Mouse (Mus musculus) urinary bladder, postnatal 10 days (tissue): ENCODE measurements around the gene Mok.

Experiments
- DNase-seq: peaks from one replicate; pipeline ENCODE4 v3.0.0; 2022; ENCODE audit warnings: low spot score

The Mok gene

DNA sequence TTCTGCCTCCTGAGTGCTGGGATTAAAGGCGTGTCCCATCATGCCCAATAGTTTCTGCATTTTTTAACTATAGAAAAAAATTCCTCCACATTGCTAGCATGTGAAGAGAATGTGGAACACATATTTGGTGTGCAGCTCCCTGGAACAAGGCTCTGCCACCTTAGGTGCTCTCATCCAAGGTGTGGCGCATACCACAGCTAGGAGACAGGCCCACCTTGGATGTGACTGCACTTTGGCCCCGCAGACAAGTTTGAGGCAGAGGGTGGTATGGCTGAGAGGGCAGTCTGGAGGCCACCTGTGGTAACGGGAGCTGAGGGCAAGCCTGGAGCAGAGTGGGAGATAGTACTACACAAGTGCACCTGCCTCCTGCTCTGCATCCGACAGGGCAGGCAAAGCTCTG, 31.9 kb downstream of the Mok start:
- no peak for DNase-seq

- no peak for DNase-seq
Measured at GRCm38 (mm10) chr12:110808430-110808829, 32.3 kb downstream of the Mok start.

DNA sequence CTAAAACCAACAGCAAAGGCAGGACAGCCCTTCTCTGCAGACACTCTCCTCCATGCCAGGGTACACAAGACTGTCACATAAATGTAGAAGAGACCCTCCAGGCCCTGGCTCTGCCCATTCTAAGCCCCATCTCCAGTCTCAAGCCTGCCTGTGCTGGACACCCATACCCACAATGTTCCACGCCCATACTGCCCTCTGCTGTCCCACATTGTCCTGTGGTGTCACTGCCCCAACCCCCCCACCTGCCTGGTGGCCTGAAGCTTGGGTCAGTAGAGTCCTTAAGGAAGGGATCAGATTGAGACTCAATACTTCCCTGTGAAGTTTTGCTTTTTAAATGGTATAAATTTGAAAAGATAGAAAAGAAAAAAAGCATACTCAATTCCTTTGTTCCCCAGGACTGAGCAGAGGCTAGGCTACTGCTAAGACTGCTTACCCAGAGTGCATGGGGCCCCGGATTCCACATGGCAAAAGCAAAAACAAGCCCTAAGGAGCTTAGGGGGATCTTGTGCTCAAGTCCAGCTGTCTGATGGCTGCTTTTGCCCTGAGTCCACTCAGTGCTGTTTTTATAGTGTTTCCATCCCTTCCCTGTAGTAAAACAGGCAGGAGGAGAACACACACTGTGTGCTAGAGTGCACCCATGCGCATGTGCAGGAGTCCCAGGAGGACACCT, 34.3 kb downstream of the Mok start:
- no peak for DNase-seq

DNA sequence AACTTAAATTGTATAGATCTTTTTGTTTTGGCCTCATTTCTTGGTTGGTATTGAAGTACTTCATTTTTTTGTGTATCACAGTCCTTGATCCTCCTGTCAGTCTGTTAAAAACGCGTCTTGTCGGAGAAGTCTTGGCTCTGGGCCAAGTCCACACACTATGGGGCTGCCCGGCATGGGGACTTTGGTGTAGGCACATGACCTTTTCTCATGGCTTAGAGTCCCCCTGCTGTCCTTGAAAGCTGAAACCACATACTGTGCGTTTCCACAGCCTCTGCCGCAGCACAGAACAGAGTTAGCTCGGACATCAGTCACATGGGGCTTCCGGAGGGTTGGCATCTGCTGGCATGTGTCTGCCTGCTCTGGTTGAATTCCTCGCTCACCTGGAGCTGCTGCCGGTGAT, 36.5 kb downstream of the Mok start:
- no peak for DNase-seq

DNA sequence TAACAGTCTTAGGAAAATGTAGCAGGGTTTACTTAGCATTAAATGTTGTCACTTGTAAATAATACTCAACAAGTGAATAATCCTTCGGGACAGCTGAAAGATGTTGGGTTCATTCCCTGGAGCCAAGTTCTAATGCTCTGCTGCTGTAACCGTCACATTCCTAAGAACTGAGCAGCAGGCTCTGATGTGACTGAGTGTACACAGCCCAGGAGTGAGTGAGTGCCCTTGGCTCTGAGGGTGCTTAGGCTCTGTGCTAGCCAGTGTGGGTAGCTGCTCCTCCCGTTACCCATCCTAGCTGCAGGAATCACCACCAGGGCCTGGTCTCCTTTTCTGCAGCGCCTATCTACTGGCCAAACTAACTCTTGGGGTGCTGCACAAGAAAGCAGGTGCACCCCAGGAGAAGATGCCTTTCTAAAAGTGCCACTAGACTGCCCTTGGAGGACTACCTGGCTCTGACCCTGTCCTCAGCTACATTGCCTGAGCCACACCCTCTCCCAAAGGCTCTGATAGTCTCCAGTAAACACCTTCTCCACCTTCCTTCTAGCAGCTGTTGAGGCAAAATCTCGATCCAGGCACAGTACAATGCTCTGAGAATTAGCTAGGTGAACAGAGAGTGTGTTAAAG, 38.0 kb downstream of the Mok start:
- no peak for DNase-seq

GRCm38 (mm10) chr12:110801876-110802464, 38.8 kb downstream of the Mok start:
- DNase-seq: no peak

- DNase-seq: no peak
Measured at GRCm38 (mm10) chr12:110799226-110799625, 41.5 kb downstream of the Mok start.

DNA sequence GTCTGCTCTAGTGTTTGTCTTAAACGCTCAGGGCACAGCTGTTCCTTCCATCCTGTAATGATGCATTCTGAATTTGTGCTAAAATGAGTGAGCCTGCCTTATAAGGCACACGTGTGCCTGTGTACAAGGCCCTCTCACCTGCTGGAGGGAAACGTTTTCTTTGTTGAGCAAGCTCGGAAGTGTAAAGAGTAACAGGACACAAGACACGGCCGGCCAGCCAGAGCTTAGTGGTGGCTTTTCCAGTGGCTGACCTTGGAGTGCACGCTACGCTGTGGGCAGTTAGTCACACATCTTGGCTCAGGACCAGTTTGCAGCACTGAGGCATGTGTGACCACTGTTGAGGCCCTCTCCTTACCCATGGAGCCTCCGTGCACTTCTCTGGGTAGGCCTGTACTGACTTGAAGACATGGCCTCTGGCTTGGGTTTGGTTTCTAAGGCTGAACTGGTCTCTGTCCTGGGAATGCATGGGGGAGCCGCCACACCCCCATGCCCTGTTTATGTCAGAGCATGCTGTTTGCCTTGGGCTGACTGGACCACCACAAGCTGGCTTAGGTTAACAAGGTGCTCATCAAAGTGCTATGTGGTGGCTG, 42.8 kb downstream of the Mok start:
- DNase-seq: no peak

DNA sequence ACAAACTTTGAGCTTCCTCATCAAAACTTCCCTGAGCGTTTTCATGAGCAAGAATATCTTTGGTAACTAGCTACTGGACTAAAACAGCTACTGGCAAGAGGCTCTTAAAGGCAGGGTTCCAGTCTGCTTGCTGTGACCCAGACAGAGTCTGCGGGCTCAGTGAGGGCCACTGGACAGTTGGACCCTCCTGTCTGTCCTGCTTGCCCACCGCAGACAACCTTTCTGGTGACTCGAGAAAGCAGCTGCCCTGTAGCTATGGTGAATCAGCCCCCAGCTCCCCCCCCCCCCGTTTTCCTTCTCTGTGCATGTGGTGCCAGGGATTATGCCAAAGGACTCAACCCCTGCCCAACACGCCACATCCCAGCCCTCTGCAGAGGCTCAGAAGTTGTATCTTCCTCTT, 43.5 kb downstream of the Mok start:
- no peak for DNase-seq

DNA sequence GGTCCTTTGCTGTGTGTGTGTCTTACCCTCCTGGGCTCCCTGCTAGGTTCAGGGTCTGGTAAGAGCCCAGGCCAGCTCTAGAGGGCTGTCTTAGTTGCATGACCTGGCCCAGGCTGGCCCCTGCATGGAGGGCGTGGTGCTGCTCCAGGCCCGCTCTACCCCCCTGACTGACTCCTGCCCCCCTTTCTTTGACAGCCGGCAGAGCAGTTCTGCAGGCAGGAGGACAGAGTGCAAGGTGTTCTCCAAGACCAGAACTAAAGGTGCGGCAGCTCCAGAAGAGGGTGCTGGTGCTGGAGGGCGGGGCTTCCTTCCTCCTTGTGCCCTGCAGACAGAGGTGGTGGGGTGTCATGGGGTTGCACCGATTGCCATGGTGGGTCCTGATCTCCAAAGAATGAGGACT, 44.0 kb downstream of the Mok start:
- DNase-seq: no peak

- DNase-seq: no peak
Measured at GRCm38 (mm10) chr12:110795035-110795434, 45.7 kb downstream of the Mok start.

DNA sequence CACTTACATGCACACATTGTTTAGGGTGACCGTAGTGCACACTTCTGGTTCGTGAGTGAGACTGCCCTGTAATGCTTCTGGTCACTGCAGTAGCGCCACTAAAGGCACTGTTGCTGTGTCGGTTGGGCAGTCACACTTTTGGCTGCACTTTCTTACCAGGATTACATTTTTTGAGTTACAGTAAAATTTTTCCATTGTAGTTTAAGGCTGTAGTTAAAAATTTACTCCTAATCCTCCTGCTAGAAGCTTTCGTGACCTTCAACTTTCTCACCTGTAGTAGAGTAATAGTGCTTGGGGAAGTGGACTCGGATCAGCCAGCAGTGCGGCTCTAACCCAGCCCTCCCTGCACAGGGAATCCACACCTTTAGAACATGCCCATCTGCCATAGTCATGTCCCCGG, 49.7 kb downstream of the Mok start:
- no peak for DNase-seq

- no peak for DNase-seq
Measured at GRCm38 (mm10) chr12:110790580-110790979, 50.2 kb downstream of the Mok start.

DNA sequence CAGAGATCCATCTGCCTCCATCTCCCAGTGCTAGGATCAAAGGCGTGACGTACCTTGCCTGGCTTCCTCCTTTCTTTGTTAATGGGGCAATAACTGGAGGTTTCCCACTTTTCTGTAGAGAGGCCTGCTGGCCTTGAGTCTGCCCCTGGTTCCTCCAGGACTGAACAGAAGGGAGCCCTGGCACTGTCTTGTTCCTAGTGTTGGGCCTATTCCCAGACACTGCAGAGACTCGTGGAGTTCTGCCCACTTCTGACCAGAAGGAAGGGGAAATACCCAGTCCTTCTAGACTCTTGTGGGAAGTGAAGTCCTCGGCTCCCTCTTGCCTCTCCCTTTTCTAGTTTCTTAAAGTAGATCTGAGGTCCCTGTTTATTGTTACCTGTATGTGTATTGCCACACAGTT, 54.5 kb downstream of the Mok start:
- no peak for DNase-seq

DNA sequence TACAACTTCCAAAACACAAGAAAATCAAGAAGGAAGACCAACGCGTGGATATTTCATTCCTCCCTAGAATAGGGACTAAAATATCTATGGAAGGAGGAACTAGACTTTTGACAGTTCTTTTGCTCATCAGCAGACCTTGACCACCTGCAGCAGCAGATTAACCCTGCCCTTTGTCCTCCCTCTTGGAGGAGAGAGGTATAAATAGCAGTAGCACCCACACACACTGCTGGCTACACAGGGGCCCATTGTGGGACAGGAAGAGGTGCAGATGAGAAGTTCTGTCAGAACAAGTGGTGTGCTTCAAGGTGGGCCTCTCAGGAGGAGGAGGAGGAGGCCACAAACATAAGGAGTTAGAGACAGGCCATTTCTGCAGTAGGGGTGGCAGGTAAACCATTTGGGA, 56.5 kb downstream of the Mok start:
- no peak for DNase-seq

DNA sequence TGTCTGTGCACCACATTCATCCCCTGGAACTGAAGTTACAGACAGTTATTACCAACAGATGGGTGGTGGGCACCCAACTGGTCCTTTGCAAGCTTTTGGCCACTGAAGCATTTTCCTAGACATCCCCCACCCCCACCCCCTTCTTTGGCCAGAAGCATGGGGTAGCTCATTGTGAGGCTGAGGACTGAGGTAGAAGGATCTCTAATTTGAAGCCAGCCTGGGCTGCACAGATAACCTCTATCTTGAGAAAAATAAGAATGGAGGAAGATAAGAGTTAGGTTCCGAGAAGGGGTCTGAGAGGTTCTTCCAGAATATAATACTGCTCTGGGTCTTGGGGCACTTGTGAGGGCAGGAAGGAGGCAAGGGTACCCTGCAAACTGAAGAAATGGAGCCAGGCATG, 58.5 kb downstream of the Mok start:
- DNase-seq: no peak

- DNase-seq: no peak
Measured at GRCm38 (mm10) chr12:110781181-110781580, 59.6 kb downstream of the Mok start.

DNA sequence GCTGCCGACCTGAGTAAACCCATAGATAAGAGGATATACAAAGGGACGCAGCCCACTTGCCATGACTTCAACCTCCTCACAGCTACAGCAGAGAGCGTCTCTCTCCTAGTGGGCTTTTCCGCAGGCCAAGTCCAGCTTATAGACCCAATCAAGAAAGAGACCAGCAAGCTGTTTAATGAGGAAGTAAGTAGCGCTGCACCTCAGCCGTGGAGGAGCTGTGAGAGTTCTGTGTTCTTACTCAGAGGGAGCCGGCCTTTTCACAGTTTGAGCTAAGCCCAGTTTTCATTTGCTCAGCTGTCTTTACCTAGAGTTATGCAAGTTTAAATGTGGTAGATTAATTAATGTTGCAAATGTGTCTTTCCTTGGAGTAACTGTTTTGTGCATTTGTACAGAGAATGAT, 61.4 kb downstream of the Mok start:
- no peak for DNase-seq

GRCm38 (mm10) chr12:110777853-110778252, 62.9 kb downstream of the Mok start:
- DNase-seq: no peak

GRCm38 (mm10) chr12:110775628-110776426, 64.9 kb downstream of the Mok start:
- no peak for DNase-seq

GRCm38 (mm10) chr12:110771961-110772360, 68.8 kb downstream of the Mok start:
- no peak for DNase-seq

DNA sequence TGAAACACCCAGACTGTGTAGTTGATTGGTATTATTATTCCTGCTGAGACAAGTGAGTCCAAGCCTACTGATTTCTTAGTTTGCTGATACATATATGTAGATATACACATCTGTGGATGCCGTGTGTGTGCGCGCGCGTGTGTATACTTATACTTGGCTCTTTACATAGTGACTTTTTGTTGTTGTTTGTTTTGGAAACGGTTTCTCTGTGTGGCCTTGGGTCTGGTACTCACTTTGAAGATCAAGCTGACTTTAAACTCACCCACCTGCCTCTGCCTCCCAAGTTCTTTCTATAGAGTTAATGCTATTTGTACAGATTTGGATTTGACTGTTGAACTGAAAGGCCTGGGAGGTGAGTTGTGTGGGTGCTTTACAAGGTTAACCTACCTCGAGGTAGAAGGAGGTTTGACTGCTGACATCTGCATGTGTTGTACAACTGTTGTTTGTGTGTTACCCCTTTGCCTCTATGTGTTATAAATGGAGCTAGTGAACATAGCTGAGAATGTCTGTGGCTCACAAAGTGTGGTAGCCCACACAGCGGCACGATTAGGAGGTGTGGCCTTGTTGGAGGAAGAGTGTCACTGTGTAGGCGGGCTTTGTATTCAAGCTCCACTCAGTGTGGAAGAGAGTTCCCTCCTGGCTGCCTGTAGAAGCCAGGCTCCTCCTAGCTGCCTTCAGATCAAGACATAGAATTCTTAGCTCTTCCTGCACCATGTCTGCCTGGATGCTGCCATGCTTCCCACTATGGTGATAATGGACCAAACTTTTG, 70.1 kb downstream of the Mok start:
- DNase-seq: no peak
